Mouse (Mus musculus) layer of hippocampus, adult 9-10 months (tissue): ENCODE measurements around the gene Gm14296.
"Not testable (repeated sequence)": the region's sequence is repeated elsewhere in the genome, so short reads cannot be mapped to it uniquely, and the experiment has no call there.

Experiments used
- DNase-seq: peaks from one replicate; pipeline ENCODE4 v3.0.0; 2022; ENCODE audit warnings: low spot score

Gm14296 gene

DNA sequence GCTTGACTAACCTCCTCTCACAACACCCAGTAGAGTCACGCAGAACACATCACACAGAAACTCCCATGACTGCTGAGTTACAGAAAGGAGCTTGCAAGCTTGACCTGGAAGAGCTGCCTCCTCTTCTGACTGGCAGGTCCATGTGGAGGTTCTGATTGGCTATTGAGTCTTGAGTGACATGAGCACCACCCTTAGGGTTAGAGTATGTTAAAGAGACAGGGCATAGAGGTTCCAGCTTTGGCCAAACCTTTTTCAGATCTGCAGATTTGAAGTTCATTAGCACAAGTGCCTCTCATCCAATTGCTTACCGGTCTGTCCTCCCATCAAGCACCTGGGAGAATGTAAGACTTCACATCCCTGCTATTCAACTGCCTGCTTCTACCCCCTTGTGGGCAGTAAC lies at the start of gene Gm14296:
Gene Gm14296 (minus strand): TSS at position 101 of the 400 bp plus-strand sequence.
- DNase-seq = not testable (repeated sequence)

DNA sequence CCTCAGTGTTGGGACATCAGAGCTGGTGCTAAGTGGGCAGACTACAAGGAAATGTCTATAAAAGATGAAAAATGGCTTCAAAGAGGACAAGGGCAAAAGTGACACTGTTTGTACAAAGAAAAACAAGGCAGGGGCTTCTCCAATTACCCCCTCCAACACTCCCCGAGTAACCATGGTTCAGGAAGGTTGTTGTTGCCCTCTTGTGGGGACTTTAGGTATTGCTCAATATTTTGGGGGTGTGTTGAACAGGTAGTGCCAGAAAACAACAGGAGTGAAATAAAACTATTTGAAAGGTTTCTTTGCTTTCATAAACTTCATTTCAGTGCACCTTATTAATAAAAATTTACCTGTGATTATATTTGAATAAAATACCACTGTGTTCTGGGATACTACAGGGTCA lies 22.1 kb downstream of the Gm14296 start:
- DNase-seq = not testable (repeated sequence)
